Mouse (Mus musculus): ENCODE results near the gene Pomt1. TPM values are rescaled to one million over a fixed set of nuclear protein-coding genes. Genes with fewer than 3 reads are reported as not detected.

Pomt1 gene
- polyA plus RNA-seq, 1 experiment: 21.1 TPM

DNA sequence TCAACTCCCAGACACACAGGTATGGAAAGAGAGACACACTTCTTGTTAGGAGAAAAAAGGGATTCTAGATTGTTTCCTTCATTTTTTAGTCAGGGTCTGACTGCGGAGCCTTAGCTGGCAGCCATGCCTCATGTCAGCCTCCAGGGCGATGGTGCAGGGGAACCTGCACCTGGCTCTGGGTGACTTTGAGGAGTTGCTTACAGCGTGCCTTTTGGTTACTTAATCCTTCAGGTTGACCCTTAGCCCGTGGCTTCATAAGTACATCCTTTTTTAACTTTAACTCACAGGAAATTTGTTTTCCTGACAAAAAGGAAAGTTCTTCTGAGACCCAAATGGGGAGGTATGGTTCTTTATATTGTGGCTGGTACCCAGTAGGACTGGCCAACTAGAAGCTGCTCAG lies 6.6 kb downstream of the Pomt1 start:
- no peak overlapping the region for H3K27ac ChIP-seq (ENCODE audit: insufficient read depth, low read depth, low read length)
- TF ChIP-seq POLR2A (IDR thresholded peaks at IDR 0.05; ENCODE audit: borderline replicate concordance, low read depth, low read length) (no peak), CTCF (IDR thresholded peaks at IDR 0.05; ENCODE audit: low read depth, low read length) (no peak)
- peaks cover under 1% of the 10 kb centered on the region; the same call in 1 of the 2 replicates for H3K4me1 ChIP-seq (ENCODE audit: control insufficient read depth, insufficient read depth, low read length)
- H3K4me3 ChIP-seq (ENCODE audit: insufficient read depth, low read length): no peak overlapping the region

DNA sequence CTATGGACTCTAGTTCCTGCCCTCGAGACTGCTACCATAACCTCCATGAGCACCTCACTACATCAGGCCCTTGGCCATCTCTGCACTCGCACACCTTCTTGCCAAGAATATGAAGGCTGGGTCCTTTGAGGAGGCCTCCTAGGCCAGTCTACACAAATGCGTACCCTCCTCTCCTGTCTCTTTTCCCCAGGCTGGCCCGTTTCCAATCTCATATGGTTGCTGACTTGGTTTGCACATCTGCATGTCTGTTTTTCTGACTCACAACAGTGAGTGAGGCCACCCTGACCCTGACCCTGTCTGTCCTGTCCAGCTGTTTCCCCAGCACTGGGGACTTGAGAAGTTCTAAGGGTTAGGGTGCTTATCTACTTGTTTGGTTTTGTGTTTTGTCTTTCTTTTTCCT lies 10.4 kb downstream of the Pomt1 start:
- H3K27ac ChIP-seq (ENCODE audit: insufficient read depth, low read depth, low read length): no peak overlapping the region
- H3K4me1 ChIP-seq (ENCODE audit: control insufficient read depth, insufficient read depth, low read length): no peaks in the 10 kb centered on the region
- TF ChIP-seq POLR2A (IDR thresholded peaks at IDR 0.05; ENCODE audit: borderline replicate concordance, low read depth, low read length): no peak
- no peak for TF ChIP-seq CTCF (IDR thresholded peaks at IDR 0.05; ENCODE audit: low read depth, low read length)
- H3K4me3 ChIP-seq (ENCODE audit: insufficient read depth, low read length): no peak overlapping the region

GRCm38 (mm10) chr2:32248377-32249361 lies 12.3 kb downstream of the Pomt1 start:
- no peak overlapping the region for H3K27ac ChIP-seq (ENCODE audit: insufficient read depth, low read depth, low read length)
- no peaks in the 10 kb centered on the region for H3K4me1 ChIP-seq (ENCODE audit: control insufficient read depth, insufficient read depth, low read length)
- no peak for TF ChIP-seq CTCF (IDR thresholded peaks at IDR 0.05; ENCODE audit: low read depth, low read length)
- TF ChIP-seq POLR2A (IDR thresholded peaks at IDR 0.05; ENCODE audit: borderline replicate concordance, low read depth, low read length): no peak
- H3K4me3 ChIP-seq (ENCODE audit: insufficient read depth, low read length): no peak overlapping the region

DNA sequence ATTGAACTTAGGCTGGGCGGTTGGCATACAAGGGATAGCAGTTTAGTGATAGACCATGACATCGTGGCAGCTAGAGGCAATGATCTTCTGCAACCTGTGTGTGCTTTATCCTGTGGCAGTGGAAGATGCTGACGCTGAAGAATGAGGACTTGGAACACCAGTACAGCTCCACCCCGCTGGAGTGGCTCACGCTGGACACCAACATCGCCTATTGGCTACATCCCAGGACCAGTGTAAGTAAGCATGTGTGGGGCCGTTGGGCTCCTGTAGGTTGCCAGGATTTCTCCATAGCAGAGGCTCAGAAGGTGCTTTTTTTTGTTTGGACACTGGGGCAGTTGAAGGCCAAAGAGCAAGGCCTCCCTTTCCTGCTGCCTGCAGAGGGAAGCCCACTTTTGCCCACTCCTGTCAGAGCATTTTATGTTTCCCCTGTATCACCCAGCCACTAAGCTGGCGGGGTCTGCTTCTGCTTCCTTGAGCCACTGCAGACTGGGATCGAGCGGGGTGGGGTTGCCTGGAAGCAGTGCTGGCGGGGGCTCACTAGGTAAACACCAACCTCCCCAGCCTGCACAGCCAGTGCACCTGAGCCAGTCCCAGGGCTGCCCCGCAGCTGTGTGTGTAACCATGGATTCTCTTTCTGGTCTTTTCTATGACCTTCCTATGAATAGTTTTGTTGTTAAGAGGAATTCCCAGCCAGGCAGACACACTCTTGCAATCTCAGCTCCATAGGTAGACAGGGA lies 15.6 kb downstream of the Pomt1 start:
- H3K27ac ChIP-seq (ENCODE audit: insufficient read depth, low read depth, low read length): no peak overlapping the region
- no peak for TF ChIP-seq POLR2A (IDR thresholded peaks at IDR 0.05; ENCODE audit: borderline replicate concordance, low read depth, low read length)
- no peak overlapping the region for H3K4me3 ChIP-seq (ENCODE audit: insufficient read depth, low read length)
- no peaks in the 10 kb centered on the region for H3K4me1 ChIP-seq (ENCODE audit: control insufficient read depth, insufficient read depth, low read length)

- no peak overlapping the region for H3K4me3 ChIP-seq (ENCODE audit: insufficient read depth, low read length)
- H3K4me1 ChIP-seq (ENCODE audit: control insufficient read depth, insufficient read depth, low read length): no peaks in the 10 kb centered on the region
- H3K27ac ChIP-seq (ENCODE audit: insufficient read depth, low read depth, low read length): no peak overlapping the region
- TF ChIP-seq CTCF (IDR thresholded peaks at IDR 0.05; ENCODE audit: low read depth, low read length) (no peak), POLR2A (IDR thresholded peaks at IDR 0.05; ENCODE audit: borderline replicate concordance, low read depth, low read length) (no peak)
Measured at GRCm38 (mm10) chr2:32252658-32253057, 16.3 kb downstream of the Pomt1 start.

- Histone ChIP-seq H3K4me3 (ENCODE audit: insufficient read depth, low read length) (no peak overlapping the region), H3K4me1 (ENCODE audit: control insufficient read depth, insufficient read depth, low read length) (no peaks in the 10 kb centered on the region), H3K27ac (ENCODE audit: insufficient read depth, low read depth, low read length) (no peak overlapping the region)
- TF ChIP-seq CTCF (IDR thresholded peaks at IDR 0.05; ENCODE audit: low read depth, low read length) (no peak), POLR2A (IDR thresholded peaks at IDR 0.05; ENCODE audit: borderline replicate concordance, low read depth, low read length) (no peak)
Measured at GRCm38 (mm10) chr2:32253352-32253751, 17.0 kb downstream of the Pomt1 start.

GRCm38 (mm10) chr2:32254563-32254962 lies 18.2 kb downstream of the Pomt1 start:
- Histone ChIP-seq H3K4me1 (ENCODE audit: control insufficient read depth, insufficient read depth, low read length) (peaks cover 6% of the 10 kb centered on the region), H3K4me3 (ENCODE audit: insufficient read depth, low read length) (no peak overlapping the region), H3K27ac (ENCODE audit: insufficient read depth, low read depth, low read length) (no peak overlapping the region)
- TF ChIP-seq POLR2A (IDR thresholded peaks at IDR 0.05; ENCODE audit: borderline replicate concordance, low read depth, low read length): no peak
- TF ChIP-seq CTCF (IDR thresholded peaks at IDR 0.05; ENCODE audit: low read depth, low read length): no peak

DNA sequence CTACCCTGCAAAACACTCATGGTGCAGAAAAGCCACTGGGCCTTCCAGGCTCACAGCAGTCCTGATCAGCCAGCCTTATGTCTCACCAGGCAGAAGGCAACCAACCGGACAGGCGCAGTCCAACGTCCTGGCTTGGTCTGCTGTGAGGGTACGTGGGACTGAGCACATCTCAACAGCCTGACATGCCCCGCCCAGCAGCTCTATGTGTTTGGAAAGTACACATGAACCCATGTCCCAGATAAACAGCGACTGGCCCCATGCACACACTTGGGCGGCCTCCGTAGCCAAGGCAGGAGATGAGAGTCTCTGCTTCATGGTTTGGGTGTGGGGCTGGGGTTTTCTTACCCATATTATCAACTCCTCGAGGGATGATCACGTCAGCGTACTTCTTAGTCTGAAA lies 19.9 kb downstream of the Pomt1 start:
- no peak overlapping the region for H3K4me3 ChIP-seq (ENCODE audit: insufficient read depth, low read length)
- TF ChIP-seq CTCF (IDR thresholded peaks at IDR 0.05; ENCODE audit: low read depth, low read length): no peak
- no peak for TF ChIP-seq POLR2A (IDR thresholded peaks at IDR 0.05; ENCODE audit: borderline replicate concordance, low read depth, low read length)
- peaks cover 9% of the 10 kb centered on the region for H3K4me1 ChIP-seq (ENCODE audit: control insufficient read depth, insufficient read depth, low read length)
- no peak overlapping the region for H3K27ac ChIP-seq (ENCODE audit: insufficient read depth, low read depth, low read length)

- H3K4me3 ChIP-seq (ENCODE audit: insufficient read depth, low read length): peak overlapping the region; percentile 73
- TF ChIP-seq POLR2A (IDR thresholded peaks at IDR 0.05; ENCODE audit: borderline replicate concordance, low read depth, low read length): no peak
- no peak for TF ChIP-seq CTCF (IDR thresholded peaks at IDR 0.05; ENCODE audit: low read depth, low read length)
- no peak overlapping the region for H3K27ac ChIP-seq (ENCODE audit: insufficient read depth, low read depth, low read length)
- H3K4me1 ChIP-seq (ENCODE audit: control insufficient read depth, insufficient read depth, low read length): peaks cover 9% of the 10 kb centered on the region
Measured at GRCm38 (mm10) chr2:32258887-32259533, 22.6 kb downstream of the Pomt1 start.
